Mouse (Mus musculus) left cerebral cortex, adult 18-20 months (tissue): ENCODE measurements around the gene Ankrd13a. TPM values are rescaled to one million over a fixed set of nuclear protein-coding genes. Genes with fewer than 3 reads are reported as not detected.

Source experiments
- DNase-seq, 2 experiments: peaks; one replicate each; pipeline ENCODE4 v3.0.0; 2021 to 2022; ENCODE audit warnings: low spot score in 2 of 2, mixed read lengths in 1 of 2
- total RNA-seq, 2 experiments: library from RNA; stranded (reverse); gene quantifications; 2 replicates each; pipeline ENCODE4 v1.2.3; 2021

The Ankrd13a gene
- total RNA-seq, 2 experiments from 2014 or later: 31.2 to 33.8 TPM

- no peak for DNase-seq
These were observed 21.2 kb downstream of the Ankrd13a start for GRCm38 (mm10) chr5:114795653-114796052.

GRCm38 (mm10) chr5:114796299-114797012 is 22.0 kb downstream of the Ankrd13a start:
- no peak for DNase-seq

GRCm38 (mm10) chr5:114797253-114797652 is 22.8 kb downstream of the Ankrd13a start:
- no peak for DNase-seq

- DNase-seq: no peak
These were observed 25.4 kb downstream of the Ankrd13a start for GRCm38 (mm10) chr5:114799848-114800247.

- DNase-seq: no peak
These were observed 26.6 kb downstream of the Ankrd13a start for GRCm38 (mm10) chr5:114801049-114801448.

GRCm38 (mm10) chr5:114801841-114802240 is 27.4 kb downstream of the Ankrd13a start:
- DNase-seq: no peak

- no peak for DNase-seq
These were observed 28.8 kb downstream of the Ankrd13a start for GRCm38 (mm10) chr5:114803231-114803630.

GRCm38 (mm10) chr5:114804335-114804734 is 29.9 kb downstream of the Ankrd13a start:
- no peak for DNase-seq

GRCm38 (mm10) chr5:114804958-114805357 is 30.5 kb downstream of the Ankrd13a start:
- DNase-seq: peak; percentile 62 to 73

GRCm38 (mm10) chr5:114805436-114806350 is 31.2 kb downstream of the Ankrd13a start:
- no peak for DNase-seq

GRCm38 (mm10) chr5:114806636-114807035 is 32.2 kb downstream of the Ankrd13a start:
- DNase-seq: no peak

- no peak for DNase-seq
These were observed 32.6 kb downstream of the Ankrd13a start for GRCm38 (mm10) chr5:114807063-114807462.

- no peak for DNase-seq
These were observed 33.0 kb downstream of the Ankrd13a start for GRCm38 (mm10) chr5:114807468-114807867.

- no peak for DNase-seq
These were observed 33.4 kb downstream of the Ankrd13a start for GRCm38 (mm10) chr5:114807893-114808292.

GRCm38 (mm10) chr5:114808385-114808784 is 33.9 kb downstream of the Ankrd13a start:
- DNase-seq: no peak

GRCm38 (mm10) chr5:114809181-114809756 is 34.8 kb downstream of the Ankrd13a start:
- DNase-seq: no peak

- no peak for DNase-seq
These were observed 35.3 kb downstream of the Ankrd13a start for GRCm38 (mm10) chr5:114809826-114810225.

GRCm38 (mm10) chr5:114813525-114814181 is 39.2 kb downstream of the Ankrd13a start:
- peak; percentile 90 to 94 for DNase-seq

- DNase-seq: no peak
These were observed 42.1 kb downstream of the Ankrd13a start for GRCm38 (mm10) chr5:114816599-114816998.

- no peak for DNase-seq
These were observed 43.6 kb downstream of the Ankrd13a start for GRCm38 (mm10) chr5:114818124-114818523.
